Mouse (Mus musculus) gastrocnemius, adult 8-10 months (tissue): ENCODE results near the gene Wdr74. TPM values are rescaled to one million over a fixed set of nuclear protein-coding genes. Genes with fewer than 3 reads are reported as not detected.
"Not testable (repeated sequence)": the region's sequence is repeated elsewhere in the genome, so short reads cannot be mapped to it uniquely, and the experiment has no call there.

Experiments
- DNase-seq, 2 experiments: peaks; one replicate each; pipeline ENCODE4 v3.0.0; 2022; ENCODE audit warnings: low spot score in 2 of 2
- total RNA-seq, 4 experiments: library from RNA; stranded (reverse); gene quantifications; 2 replicates each; pipeline ENCODE4 v1.2.4; 2022

Gene Wdr74
- total RNA-seq, 4 experiments from 2014 or later = 14.0 to 16.7 (median 14.9) TPM

DNA sequence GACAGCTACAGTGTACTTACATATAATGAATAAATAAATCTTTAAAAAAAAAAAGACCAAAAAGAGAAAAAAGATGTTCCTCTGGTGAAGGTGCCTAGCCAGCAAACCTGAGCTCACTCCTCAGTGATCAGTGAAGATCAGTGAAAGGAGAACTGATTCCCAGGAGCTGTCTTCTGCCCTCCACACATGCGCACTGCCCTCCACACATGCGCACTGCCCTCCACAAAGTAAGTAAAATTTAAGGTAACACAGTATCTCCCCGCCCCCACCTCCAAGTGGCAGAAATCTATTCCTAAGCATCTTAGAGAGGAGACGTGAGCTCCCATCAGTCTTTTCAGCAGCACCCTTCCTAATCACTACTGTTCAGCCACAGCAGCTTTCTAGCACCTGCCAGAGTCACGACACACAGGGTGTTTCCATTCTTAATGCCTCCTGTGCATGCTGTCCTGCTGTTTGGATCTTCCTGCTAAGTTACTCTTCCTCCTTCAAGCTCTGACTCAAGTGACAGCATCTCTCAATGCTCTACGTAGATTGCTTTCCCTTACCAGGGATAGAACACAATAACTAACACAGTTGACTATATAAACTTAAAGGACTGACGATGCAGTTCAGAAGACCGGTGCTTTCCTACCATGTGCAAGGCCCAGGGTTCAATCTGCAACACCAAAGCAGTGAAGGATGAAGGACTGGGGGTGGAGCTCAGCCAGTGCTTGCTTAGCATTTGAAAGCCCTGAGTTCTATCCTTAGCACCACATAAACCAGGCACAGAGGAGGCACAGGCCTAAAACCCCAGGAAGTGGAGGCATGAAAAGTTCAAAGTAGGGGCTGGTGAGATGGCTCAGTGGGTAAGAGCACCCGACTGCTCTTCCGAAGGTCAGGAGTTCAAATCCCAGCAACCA lies 19.5 kb upstream of the Wdr74 start:
- DNase-seq = no peak

DNA sequence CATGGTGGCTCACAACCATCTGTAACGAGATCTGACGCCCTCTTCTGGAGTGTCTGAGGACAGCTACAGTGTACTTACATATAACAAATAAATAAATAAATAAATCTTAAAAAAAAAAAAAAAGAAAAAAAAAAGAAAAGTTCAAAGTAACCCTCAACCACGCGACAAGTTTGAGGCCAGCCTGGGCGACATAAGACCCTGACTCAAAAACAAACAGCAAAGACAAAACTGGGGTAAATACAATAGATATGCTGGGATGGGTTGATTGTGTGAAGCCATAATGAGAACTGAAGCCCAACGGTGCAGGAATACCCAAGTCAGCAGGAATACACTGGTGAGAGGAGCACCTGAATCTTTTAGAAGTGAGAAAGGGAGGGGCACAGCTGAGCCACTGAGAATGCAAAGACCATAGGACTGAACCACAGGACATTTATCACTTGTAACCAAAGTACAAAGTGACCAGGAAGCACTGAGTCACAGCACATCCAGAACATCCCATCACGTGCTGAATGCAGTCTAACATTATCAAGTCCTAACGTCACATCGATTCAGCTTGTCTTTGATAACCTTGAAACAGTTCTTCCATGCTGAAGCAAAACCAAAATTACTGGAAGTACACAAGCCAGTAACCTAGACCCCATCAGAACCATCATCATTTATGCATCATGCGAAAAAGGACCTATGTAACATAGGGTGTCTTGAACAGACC lies 18.7 kb upstream of the Wdr74 start:
- DNase-seq = no peak

DNA sequence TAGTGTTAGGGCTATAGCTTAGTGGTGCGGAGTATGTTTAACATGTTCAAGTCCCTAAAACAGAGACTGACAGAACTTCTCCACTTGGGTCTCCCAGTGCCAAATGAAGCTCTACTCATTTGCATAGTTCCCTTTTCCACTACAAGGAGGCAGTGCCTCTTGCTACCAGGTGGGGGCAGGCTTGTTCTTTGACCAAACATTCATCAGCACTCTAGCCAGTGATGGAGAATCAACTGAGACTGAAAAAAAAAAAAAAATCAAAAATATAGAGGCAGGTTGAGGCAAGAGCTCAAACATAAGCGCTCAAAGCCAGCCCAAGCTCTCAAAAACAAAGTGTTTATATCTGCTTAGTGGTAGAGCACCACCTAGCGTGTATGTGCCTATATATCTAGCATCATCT lies 17.3 kb upstream of the Wdr74 start:
- no peak for DNase-seq

DNA sequence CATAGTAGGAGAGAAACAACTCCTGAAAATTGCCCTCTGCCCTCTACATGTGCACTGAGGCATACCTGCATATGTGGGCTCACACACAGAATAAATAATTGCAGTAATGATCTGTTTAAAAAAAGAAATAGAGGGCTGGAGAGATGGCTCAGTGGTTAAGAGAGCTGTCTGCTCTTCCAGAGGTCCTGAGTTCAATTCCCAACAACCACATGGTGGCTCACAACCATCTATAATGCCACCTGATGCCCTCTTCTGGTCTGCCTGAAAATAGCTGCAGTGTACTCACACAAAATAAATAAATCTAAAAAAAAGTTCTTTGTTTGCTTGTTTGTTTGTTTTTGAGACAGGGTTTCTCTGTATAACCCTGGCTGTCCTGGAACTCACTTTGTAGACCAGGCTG lies 16.6 kb upstream of the Wdr74 start:
- not testable (repeated sequence) for DNase-seq

DNA sequence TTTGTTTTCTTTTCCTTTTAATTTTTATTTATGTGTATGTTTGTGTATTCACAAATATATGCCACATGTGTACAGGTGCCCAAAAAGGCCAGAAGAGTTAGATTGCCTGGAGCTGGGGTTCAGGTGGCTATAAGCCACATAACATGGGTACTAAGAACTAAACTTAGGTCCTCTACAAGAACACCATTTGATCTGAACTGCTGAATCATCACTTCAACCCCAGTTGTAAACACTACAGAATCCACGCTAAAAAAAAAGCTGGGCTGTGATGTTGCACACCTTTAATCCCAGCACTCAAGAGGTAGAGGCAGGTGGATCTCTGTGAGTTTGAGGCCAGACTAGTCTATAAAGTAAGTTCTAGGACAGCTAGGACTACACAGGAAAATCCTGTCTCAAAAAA lies 14.2 kb upstream of the Wdr74 start:
- no peak for DNase-seq

DNA sequence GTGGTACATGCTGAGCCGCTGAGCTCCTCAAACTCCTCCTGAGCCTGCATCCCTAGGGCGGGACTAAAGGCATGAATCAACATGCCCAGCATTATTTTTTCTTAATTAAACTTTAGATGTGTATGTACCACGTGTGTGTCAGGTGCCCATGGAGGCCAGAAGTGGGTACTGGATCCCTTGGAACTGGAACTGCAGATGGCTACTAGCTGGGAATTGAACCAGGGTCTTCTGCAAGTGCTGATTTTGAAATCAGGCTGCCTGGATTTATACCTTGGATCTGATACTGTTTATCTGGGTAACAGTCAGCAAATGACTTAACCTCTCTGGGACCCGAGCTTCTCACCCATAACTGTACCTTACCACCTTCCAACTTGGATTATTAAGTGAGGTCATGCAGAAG lies 13.6 kb upstream of the Wdr74 start:
- DNase-seq = no peak

DNA sequence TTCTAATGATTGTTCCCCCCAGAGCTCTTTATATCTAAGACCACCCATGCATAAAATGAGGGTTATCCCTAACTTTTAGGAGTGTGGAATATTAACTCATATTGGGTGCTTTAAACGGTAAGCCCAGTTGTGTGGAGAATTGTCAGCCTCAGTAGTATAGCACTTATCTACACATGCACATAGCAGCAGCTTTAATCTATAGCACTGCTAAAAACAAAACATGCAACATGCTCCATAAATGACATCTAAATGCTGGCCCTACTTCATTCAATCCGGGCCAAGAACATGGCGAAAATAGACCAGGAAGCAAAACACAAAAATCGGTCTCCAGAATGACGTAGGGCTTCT lies 13.1 kb upstream of the Wdr74 start:
- no peak for DNase-seq

DNA sequence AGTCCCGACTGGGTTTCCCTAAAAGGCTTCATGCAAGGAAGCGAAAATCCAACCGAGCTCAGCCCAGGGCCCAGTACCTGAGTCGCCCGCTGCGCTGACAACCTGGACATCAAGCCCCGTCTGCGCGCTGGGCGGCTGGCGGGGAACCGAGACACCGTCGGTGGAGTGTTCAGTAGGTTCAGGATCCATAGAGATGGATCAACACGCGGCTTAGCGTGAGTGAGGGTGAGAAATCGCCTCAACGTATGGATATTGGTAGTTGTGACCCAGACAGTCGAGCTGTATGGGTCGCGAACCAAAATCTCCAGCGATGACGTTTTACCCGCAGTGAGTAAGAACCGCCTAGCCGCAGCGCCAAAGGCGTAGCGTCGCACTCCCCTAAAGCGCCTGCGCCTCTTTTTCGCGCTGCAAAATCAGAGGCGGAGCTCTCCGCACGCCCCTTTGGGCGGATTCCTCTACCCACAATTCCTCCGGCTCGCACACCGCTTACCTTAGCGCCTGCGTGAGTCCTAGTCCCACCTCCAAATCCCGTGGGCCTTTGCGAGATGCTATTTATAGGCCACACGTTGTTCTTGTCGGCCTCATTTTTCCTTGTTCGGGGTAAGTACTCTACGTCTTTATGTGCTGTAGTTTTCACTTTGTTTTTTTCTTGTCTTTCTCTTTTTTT lies 12.6 kb upstream of the Wdr74 start, which contains the start of gene Slc3a2:
Slc3a2 (minus strand) TSS at position 463 of the 667 bp plus-strand sequence.
- peak; percentile 92 to 95 for DNase-seq

DNA sequence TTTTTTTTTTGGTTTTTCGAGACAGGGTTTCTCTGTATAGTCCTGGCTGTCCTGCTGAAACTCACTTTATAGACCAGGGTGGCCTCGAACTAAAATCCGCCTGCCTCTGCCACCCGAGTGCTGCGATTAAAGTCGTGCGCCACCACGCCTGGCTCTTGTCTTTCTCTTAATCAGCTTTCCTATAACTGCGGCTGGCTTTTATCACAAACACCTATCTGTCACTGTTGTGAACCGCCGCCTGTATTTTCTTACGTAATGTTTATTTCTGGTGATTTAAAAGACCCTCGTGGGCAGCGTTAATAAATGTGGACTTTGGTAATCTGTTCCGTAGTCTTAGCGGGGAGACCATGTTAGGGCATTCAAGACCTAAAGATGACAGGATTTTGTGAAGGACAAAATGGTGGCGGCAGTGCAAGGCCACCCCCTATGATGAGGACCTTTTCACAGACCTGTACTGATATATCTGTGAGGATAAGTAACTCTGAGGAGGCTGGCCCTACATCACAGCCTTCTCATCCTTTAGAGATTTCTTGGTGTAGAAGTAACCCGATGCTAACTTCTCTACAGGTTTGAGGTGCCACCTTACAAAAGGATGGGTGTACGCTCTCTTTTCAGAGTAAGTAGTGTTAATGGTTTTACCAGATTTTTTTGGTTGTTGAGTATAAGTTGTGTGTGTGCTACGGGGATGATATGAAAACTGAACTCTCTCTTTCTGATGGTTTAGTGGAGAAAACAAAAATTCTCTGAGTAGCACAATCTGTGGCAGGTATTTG lies 11.9 kb upstream of the Wdr74 start:
- no peak for DNase-seq

DNA sequence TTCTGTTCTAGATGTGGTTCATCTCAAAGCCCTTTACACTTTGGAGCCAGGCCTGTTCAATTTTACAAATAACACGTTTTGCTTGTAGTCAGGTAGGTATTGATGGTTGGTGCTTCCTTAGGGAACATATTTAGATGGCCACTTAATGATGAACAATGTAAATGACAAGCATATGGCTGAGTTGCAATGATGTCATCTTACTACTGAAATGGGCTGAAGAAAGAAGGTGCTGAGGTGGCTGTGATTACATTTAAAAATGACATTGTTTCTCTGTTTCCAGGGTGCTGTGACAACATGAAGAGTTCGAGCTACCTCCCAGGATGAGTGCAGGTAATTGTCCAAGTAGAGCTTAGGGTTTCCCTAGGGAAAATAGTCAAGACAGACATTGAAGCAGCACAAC lies 11.2 kb upstream of the Wdr74 start:
- DNase-seq = no peak

DNA sequence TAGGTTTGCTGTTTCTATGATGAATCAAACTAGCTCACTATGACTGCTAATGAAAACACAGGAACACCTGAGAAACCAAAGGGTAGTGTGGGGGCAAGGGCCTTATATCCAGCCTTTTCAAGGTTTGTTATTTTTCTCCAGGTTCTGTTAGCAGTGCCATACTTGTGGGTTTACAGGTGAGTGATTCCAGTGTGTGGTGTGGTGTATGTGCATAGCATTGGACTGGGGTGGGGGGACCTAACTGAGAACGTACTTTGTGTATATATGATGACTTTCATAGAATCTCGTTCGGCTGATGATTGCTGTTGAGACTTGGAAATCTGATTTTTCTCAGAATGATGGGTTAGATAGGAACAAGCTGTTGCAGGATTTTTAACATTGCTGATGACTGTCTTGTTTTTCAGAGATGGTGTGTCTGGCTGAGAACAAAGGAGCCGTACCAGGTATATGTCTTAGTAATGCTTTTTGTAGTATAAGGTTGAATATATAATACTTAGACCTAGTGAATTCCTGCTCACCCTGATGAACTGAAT lies 10.5 kb upstream of the Wdr74 start:
- DNase-seq = no peak

DNA sequence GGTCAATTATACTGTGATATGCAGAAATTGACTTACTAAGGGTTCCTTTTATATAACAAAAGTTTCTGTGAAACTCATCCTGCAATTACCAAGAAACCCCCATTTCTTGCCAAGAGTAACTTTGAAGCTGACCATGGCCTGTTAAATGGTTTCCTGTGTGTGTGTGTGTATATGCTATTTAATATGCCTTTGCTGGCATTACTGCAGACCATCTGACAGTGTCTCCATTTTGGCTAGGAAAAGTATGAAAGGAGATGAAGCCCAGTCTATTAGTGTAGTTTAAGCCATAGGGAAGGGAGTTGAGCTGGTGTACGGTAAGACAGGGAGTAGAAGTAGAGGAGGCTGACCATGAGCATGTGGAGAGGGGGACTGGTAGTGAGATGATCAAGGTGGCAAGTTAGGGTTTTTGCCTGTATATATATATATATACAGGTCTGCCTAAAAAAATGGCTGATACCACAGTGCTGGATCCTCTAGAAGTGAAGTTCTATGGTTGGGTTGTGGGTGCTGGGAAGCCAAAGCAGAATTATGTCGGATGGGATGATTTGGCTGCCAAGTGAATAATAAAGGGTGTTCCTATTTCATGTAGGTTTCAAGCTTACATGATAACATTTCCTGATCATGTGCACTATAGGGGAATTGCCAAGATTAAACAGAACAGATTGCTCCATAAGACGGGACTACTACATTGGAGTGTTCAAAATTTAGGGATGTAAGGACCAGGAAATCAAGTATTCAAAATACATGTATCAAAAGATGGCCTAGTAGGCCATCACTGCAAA lies 8.8 kb upstream of the Wdr74 start:
- DNase-seq = no peak

DNA sequence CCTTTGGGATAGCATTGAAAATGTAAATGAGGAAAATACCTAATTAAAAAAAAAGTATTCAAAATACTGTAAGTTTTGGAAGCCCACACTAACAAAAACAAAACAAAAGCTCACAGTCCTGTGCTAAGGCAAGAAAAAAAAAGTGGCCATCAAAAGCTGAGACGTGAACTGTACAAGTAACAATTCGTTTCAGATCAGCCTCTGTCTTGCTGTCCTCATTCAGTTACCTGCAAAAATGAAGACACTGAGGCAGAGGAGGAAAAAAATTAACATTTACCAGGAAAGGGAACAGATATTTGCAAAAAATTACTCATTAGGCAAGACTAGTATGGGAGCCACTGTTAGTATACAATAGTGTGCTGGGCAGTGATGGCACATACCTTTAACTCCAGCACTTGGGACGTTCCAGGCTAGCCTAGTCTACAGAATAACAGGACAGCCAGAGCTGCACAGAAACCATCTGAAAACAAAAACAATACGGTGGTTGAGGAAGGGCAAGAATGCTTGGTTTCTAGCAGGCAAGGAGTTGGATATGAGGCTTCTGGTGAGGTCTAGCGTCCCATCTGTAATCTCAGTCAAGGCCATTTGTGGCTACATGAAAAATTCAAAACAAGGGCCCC lies 8.0 kb upstream of the Wdr74 start:
- no peak for DNase-seq

DNA sequence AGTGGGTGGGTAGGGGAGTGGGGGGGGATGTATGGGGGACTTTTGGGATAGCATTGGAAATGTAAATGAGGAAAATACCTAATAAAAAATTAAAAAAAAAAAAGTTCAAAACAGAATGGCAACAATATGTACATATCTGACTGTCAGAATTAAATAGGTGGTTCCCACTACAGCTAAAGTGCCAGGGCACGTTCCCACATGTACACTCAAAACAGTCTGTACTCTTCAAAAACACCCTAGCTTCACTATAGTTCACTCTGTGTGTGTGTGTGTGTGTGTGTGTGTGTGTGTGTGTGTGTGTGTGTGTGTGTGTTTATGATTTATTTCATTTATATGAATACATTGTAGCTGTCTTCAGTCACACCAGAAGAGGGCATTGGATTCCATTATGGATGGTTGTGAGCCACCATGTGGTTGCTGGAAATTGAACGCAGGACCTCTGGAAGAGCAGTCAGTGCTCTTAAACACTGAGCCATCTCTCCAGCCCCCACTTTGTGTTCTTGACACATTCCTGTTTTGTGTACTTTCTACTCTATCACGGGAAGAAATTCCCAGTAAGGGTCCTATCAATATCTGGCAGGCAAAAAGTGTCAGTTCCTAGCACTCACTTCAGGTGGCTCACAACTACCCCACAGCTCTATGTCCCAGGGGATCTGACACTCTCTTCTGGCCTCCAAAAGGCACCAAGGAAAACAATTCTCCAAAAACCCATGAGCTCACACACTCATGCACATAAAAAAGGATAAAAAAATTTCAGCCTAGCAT lies 7.1 kb upstream of the Wdr74 start:
- DNase-seq = not testable (repeated sequence)

DNA sequence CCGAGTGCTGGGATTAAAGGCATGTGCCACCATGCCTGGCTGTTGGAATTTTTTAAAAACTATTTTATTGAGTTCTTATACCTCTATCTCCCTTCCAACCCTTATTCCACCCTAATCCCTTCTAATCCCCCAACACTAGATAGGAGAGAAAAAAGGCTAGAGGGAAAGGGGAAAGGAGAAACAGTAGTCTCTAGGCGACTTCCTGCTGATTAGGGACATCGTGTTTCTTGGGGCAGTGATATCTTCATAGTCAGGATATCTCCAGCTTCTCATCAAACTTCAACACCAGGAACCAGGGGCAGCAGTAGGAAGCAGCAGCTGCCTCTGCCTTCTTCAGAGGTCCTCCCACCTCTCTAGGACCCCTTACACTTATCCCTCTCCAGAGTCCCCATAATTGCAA lies 1.3 kb upstream of the Wdr74 start:
- no peak for DNase-seq

DNA sequence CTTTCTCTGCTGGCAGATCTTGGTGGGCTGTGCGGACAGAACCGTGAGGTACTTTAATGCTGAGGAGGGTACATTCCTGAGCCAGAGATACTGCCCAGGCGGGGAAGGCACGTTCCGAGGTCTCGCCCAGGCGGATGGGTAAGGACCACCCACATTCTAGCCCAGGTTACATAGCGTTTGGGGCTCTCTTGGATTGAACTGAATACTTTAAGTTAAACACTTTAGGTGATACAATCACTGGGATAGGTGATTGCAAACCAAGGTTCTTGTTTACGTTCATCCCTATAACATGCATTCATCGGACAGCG lies 487 bp downstream of the Wdr74 start:
- no peak for DNase-seq

DNA sequence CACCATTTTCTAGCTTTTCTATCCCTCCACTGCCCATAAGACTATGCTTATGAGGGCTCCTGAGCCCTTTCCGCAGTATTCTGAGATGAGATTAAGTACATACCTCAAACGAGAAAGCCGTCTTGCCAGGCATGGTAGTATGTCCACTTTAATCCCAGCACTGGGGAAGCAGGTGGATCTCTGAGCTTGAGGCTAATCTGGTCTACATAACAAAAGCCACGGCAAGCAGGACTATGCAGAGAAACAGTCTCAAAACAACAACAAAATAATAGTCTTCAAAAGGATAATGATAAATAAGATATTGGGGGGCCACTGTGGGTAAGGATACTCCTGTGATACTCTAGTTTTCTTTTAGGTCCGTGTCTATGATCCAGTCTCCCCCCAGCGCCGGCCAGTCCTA lies 3.3 kb downstream of the Wdr74 start:
- DNase-seq = no peak

DNA sequence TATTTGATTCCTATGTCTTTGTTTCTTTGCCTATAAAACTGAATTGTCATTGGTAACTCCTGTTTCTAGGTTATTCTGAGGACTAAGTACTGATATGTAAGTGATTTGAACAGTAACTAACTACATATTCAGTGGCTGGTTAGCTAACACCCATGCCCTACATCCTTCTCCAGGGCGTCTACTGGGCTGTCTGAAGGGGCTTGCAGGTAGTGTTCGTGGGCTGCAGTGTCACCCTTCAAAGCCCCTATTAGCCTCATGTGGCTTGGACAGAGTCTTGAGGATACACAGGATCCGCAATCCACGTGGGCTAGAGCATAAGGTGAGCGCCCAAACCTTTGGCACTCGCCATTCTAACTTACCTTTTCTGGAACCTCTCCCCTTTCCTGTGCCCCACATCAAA lies 4.0 kb downstream of the Wdr74 start:
- DNase-seq = no peak

DNA sequence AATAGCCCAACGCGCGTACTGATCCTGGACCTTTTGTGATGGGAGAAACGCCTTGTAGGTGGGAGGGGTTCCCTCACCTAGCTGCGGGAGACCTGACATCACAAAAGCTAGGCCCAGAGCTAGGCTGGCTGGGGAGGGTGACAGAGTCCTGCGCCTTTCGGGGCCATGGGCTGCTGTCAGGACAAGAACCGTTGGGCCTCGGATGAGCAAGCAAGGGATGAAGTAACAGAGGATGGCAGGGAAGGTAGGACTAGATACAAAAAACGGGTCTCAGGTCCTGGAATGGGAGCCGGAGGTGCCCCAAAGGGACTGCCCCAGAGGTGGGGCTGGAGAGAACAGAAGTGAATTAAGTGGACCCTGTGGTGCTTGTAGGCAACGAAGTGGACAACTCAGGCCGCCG lies 5.0 kb downstream of the Wdr74 start, which contains the start of gene 1700092M07Rik:
1700092M07Rik (plus strand) TSS at position 116 of the 400 bp plus-strand sequence.
- no peak for DNase-seq
